Mouse (Mus musculus): ENCODE data around the gene Lars2.

Lars2 gene

DNA sequence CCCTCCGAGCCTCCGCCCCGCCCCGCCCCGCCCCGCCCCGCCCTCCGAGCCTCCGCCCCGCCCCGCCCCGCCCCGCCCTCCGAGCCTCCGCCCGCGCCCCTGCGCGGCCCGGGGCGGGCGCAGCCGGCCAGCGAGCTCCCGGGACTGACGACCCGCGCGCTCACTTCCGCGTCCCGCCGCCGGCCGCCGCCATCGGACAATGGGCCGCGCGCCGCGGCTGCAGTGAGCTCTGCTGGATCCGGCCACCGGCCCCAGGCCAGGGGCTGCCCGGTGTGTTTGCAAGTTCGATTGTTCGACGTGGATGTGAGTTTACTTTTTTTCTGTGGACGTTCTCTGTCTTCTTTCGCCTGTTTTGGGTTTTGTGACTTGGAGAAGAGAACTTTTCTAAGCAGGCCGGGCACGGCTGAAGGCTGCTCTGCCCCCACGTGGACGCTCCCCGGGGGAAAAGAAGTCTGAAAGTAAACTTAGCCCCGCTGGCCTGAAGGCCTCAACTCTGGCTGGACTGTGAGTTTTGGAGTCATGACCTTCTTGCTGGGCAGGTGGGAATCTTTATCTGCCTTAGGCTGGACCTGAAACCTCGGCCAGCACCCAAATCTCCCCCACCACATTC is 112.0 kb downstream of the Lars2 start, which contains the start of gene Limd1:
Gene Limd1 (plus strand): TSS at position 121 of the 610 bp plus-strand sequence.
- peak; percentile 78 to 87 for DNase-seq

DNA sequence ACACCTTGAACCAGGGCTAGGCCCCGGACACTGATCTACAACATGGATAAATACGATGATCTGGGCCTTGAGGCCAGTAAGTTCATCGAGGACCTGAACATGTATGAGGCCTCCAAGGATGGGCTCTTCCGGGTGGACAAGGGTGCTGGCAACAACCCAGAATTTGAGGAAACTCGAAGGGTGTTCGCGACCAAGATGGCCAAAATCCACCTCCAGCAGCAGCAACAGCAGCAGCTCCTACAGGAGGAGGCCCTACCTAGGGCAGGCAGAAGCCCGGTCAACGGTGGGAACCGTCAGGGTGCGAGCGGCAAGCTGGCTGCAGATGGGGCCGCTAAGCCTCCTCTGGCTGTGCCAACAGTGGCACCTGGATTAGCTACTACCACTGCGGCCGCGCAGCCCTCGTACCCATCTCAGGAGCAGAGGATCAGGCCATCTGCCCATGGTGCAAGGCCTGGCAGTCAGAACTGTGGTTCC is 112.5 kb downstream of the Lars2 start:
- DNase-seq, result peak; percentile 32 to 52

DNA sequence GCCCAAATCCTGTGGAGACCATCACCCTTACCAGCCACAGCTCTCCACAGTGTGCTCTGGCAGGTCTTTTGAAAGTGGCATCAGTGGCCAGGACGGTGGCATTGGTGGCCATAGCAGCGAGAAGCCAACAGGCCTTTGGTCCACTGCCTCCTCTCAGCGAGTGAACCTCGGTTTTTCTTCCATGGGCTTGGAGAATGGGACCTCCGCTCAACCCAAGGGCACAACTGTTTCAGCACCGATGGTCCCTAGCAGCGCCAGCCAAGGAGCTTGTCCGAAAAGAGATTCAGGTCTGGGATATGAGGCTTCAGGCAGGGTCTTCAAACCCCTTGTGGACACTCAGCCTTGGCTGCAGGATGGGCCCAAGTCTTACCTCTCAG is 113.1 kb downstream of the Lars2 start:
- DNase-seq, result no peak

DNA sequence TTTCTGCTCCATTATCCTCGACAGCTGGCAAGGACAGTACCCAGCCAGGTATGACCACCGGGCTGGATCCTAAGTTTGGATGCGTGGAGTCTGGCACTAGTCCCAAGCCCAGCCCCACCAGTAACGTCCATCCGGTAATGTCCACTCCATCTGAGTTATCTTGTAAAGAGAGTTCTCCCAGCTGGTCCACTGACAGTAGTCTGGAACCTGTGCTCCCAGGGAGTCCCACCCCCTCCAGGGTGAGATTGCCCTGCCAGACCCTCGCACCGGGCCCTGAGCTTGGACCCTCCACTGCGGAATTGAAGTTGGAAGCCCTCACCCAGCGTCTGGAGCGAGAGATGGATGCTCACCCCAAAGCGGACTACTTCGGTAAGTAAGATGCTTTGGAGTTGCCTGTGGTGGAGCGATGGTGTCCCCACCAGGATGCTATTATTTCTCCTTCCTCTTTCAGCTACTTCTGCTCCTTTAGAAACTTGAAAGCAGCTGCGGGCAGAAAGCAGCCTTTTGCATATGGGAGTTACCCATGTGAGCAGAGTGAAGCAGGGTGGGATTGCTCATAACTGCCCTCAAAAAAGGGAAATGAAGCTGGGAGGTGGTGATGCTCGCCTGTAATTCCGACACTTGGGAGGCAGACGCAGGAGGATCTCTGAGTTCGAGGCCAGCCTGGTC is 113.7 kb downstream of the Lars2 start:
- DNase-seq, result peak; percentile 11 to 26

DNA sequence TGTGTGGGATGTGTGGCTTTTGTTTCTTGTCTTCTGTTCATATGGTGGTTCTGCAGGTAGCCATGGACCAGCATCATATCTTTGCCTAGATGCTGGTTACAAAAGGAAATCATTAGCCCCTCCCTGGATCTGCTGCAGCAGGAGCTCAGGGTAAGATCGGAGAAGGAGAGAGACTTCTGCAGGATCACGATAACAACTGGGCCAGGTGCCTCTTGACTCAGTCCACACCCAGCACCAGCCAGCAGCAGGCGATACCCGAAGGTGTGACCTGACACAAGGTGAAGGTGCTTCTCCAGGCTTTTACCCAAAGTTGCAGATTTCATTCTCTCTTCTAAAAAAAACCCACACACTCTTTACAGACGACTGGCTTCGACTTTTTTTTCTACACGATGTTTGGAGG is 114.4 kb downstream of the Lars2 start:
- no peak for DNase-seq

DNA sequence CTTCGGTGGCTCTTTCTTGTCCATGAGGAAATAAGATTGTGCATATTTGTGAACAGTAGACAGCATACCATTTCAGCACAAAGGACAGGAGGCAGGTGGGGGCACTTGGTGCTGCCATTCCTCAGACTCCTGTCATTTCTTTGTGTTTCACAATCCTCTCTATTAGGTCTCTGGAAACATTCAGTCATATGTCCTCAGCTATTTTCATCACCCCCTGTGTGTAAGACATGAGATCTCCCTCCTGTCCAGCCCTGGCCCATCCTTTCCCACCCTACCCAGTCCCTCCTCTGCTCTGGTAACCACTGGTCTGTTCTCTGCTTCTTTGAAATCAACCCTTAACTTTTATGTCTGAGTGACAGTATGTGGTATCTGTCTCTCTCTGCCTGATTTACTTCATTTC is 116.9 kb downstream of the Lars2 start:
- DNase-seq, result no peak

DNA sequence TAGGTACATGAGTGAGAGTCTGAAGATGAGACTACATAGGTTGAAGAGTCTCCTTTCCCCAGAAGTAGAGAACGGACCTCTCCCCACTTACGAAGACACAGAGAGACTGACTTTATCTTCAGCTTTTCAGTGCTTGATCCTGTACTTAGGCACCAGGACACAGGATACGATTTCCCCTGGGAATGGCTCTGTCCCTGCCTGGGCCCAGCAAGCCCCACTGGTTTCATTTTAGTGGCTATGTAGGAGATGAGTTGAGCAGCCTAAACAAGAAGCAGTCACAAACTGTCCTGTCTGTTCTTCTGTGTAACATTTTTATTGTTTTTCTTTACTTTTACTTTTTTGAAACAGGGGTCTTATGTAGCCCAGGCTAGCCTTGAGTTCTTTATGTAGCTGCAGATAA is 118.1 kb downstream of the Lars2 start:
- DNase-seq, result no peak

DNA sequence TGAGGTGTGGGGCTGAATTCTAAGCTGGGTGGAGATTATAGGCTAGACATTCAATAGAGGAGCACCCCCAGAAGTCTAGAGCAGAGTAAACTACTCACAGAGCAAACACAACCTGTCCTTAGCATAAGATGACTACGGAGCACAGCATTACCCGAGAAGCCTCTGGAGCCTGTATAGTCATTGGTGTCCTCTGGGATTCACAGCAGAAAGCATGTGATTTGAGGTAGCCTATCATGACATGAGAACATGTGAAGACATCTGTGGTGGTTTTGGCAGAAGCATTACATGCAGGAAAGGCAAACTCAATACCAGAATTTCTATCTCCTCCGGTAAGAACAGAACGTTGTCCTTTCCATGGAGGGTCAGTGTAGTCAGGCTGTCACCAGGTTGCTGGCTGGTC is 118.8 kb downstream of the Lars2 start:
- no peak for DNase-seq

DNA sequence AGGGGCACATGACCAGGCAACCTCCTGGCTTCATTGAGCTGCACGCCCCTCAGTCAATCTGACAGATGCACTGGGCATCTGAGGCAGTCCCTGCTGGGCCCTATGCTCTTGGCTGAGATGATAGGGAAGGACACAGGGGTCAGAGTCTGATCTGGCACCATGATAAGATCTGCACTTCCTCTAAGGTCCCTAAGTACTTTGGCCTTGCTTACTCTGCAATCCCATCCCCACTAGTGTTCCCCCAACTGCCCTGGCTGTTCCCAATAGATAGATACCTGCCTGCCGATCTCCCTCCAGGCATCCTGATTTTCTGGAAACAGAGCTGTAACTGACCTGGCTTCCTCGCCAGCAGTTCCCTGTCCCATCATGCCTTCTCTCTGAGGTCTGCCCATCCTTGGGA is 119.9 kb downstream of the Lars2 start:
- DNase-seq, result no peak

DNA sequence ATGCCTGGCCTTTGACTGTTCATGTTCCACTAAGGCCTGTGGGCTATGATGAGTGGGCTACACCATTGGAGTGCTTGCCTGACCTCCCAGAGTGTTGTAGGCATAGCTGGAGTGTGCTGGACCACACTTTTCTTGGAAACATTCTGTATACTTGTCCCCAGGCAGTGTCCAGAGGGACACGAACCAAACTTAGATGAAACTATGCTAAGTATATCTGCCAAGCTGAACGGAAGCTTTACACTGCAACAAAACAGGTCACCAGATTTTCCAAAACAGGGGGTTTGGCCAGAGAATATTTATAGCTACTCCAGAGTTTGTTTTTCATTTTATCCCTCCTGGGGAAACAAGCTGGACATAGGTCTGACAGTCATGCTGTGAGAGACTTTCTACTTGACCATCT is 122.3 kb downstream of the Lars2 start:
- no peak for DNase-seq

DNA sequence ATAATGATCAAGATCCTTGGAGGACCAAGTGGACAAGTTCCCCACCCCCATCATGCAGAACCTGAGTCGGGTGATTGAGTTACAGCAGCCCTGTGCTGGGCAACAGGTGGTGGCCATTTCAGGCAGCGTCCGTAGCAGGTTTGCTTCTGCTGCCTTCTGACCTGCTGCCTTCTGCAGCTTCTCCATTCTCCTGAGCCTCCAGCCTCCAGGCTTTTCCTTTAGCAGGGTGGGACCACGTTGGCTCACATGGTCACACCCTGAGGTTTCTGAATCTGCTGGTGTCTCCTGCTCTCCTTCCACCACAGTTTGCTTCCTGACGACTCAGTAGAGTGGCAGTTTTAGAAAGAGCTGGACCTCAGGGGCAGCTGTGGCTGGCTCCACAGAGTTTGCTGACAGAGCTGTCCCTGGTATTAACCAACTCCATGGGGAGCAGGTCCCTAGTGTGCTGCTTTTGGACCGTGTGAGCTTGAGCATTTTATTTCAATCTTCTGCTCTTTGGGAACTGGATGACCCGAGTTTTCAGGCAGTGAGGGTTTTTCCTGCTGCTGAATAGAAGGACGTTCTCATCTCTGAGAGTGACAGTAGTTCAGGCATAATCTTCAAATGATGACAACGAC is 123.1 kb downstream of the Lars2 start:
- DNase-seq, result peak in 1 of 2 experiments; percentile 22

DNA sequence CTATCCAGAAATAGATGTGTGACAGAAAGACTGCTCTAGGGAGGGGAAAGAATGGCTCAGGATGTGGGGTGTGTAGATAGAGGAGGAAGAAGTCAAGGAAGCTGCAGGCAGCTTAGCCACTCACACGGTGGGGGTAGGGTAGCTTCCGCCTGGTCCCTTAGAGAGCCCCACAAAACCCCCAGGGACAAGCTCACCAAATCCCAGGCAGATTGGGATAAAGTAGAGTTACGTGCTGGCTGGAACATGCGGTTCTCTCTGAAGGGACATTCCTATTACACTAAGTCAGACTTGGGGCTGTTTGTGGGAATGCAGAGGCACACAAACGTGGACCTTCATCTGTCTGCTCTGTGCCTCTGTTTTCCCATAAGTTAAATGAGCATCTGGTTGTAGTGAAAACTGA is 124.2 kb downstream of the Lars2 start:
- DNase-seq, result no peak

DNA sequence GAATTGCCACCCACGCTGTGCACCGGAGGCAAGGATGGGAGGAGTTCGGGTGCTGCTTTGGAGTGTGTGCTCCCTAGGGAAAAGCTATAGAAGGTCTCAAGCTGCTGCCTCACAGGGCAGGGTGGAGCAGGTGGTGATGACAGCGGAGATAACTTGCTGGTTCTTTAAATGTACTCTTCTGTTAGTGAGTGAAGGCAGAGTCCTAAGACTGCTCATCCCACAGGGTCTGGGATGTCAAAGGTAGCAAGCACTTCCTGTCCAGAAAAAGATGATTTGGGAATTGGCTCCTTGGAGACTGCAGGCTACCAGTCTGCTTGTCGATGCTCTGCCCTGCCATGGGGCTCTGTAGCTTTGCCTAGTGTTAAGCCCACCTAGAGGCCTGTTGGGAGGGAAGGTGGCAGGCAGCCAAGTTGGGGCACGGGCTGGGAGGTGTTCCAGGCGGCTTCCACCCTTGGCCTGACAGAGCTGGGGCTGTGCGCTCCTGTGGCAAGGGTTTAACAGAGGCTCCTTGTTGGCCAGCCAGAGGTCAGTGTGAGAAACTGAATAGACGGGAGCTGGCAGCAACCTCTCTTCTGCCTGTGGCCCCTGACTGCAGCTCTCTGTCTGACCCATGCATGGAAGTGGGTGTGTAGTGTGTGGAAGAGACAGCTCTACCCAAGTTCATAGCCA is 125.3 kb downstream of the Lars2 start:
- DNase-seq, result peak; percentile 58 to 66

DNA sequence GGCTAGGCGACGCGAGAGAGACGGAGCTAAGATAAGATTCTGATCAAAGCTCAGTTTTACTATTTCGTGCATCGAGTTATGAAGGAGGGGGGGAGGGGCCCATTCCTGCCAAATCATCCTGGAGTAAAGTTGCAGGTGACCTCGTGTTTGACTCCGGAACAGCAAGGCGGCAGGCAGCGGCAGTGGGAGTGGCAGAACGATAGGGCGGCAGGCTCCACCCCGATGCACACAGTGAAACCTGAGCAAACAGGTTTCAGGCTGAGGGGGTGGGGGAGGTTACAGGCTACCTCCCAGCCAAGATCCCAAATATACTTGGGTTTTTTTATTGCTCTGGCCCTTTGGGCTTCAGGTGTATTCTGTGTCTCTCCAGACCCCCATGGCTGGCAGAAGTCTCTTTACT is 129.9 kb downstream of the Lars2 start:
- DNase-seq, result peak; percentile 50 to 66

DNA sequence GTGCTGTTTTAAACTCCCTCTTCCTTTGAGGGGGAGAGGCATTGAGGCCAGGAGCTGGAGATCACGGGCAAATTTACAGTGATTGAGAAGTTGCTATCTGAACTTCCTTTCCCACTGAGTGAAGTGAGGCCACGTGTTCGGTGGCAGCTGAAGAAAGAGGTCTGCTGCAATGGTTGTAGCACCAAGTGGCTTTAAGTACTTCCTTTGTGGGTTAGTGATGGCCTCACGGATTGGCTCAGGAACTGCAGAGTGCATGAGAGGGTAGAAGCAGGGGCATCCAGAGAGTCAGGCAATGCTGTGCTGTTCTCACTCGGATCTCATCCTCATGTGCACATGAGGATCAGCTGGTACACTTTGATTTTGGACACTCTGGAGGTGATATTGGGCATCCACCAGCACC is 131.2 kb downstream of the Lars2 start:
- DNase-seq, result no peak

DNA sequence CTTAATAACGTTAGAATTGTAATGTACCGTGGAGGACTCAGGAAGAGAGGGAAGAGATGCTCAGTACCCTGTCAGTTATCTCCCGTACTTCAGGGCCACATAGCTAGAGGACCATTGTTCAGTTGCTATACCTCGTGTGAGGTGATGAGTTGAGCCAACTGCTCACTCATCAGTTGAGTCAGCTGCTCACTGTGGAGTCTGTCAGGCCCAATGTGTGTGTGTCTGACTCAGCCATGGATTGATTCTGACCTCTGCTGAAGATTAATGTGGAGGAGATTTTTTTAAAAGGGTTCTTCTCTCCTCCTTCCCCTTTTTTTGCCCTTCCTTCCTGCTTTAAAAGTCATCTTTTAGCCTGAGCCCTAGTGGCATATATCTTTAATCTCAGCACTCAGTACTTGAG is 133.8 kb downstream of the Lars2 start:
- DNase-seq, result no peak

DNA sequence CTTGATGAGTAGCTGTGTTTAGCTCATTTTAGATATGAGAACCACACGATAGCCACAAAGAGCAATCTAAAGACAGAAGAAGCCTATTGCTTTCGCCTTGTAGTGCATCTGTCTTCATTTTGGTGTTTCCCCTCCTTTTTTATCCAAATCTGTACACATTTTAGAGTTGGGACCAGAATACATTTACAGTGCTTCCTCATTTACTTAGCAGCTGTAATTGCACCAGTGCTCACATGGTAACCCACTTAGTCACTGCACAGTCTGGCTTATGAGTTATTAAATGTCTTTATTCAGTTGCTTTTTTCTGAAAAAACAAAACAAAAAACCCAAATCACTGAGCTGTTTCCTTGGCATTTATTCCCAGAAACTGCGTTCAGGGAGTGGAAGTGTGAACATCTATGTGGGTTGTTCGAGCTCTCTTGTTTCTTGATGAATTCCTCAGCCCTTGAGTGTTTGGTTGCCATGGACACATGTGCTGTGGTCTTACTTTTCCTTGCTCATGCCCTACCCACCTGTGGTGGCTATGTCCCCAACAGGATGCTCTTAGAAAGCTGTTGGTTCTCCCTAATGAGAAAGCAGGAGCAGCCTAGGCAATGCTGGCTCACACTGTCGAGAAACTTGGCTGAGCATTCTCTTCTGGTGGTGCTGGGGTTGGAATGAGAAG is 136.6 kb downstream of the Lars2 start:
- DNase-seq, result no peak

DNA sequence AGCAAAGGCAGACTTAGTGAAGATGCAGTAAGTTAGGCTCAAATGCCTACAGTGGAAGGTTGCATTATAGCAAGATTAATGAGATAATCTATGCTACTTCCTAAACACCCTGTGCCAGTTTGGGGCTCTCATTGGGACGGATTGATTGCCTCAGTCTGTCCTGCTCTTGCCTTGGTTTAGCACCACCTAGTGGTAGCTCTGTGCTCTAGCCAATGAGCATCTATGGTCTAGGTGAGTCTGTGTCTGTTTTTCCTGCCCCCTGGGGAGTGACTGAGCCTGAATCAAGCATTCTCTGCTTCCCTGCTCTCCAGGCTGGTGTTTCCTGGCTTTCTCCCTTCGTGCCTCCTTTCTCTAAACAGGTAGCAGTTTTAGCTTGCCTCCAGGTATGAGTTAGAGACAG is 137.6 kb downstream of the Lars2 start:
- peak; percentile 49 to 75 for DNase-seq

DNA sequence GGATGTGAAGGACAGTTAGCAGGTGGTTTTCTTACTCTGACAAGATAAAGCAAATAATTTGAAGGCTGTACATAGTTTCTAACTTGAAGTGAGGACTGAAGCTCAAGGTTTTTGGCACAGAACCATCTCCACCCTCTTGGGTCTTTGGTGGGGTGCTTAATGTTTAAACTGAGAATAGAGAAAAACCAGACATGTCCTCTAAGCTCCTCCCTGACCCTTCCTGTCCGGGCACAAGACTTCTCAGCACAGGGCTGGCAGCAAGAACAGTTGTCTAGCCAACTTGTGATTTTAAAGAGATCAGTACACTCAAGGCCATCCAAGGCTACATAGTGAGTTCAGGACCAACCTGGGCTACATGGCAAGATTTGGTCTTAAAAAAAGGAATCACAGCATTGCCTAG is 138.9 kb downstream of the Lars2 start:
- DNase-seq, result no peak

DNA sequence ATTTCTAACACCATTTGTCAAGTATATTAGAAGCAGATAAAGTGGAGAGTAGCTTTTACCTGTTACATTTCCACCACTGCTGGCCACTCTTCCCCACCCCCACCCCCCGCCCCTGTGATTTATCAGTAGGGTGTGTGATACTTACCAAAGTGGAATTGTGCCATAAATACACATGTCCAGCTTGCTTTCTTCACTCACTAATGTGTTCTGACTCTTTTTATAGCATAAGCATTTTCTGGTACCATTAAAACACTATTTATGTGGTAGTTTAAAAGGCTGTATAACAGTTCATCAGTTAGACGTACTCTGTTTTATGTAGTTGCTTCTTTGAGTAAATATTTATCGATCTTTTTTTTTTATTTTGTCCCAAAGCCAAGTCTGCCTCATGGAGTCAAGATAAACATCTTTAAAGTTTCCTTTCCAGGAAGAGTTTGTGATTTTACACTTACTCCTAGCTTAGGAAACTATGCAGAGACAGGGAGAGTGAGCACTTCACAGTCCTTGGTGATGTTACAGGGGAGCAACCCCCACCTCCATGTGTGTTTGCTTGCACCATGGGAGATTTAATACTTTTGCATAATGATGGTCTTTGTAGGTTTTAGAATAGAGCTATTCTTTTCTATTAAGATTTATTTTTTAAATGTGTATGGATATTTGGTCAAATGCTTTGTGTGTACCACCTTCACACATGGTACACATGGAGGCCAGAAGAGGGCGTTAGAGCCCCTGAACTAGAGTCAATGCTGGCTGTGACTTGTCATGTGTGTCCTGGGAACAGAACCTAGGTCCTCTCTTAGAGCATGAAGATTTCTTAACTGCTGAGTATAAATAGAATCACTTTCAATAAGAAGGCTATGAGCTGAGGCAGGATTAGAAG is 139.8 kb downstream of the Lars2 start:
- no peak for DNase-seq

DNA sequence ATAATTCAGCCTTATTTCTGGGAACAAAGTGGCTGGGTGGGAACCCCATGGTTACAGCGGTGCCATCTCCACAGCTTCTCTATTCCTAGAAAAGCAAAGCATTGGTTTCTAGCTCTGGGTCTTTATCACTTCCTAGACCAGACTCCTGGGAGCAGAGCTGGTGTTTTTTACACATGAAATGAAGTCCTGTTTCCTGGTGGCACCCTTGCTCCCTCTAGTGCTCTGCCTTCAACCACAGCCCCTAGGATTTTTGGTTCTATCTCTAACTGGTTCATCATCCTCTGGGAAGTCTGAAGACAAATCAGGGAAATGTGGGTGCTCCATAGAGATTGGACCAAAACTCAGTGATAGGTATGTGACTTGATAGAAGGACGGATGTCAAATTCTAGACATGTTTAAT is 140.7 kb downstream of the Lars2 start:
- DNase-seq, result no peak

DNA sequence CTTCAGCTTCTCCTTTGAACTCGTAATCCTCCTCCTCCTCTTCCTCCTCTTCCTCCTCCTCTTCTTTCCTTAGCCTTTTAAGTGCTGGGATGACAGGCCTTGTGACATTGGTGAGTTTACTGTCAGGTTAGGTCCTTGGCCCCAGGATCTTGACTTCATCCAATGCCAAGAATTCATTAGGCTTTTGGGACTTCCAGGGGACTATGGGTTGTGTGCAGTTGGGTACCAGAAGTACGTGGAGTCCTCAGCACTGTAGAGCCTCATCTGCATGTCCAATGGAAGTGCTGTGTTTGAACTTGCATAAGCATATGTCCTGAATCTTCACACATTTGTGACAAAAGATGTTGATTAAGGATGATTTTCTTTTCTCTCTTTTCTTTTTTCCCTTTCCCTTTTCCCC is 142.3 kb downstream of the Lars2 start:
- DNase-seq, result no peak
